Mouse (Mus musculus) MEL (cell line): ENCODE data around the gene Tlx3.

ENCODE experiments used
- CTCF ChIP-seq, 3 experiments: IDR thresholded peaks in 2 of 3; conservative IDR thresholded peaks in 1 of 3; 2 replicates each; pipeline ENCODE4 v1.5.1; 2011 to 2012; ENCODE audit warnings: low read length in 3 of 3, low read depth in 2 of 3, mild to moderate bottlenecking in 2 of 3, improper control_type of control experiment in 1 of 3, inconsistent platforms in 1 of 3, mixed read lengths in 1 of 3, moderate library complexity in 1 of 3; ENCODE audit not compliant: control insufficient read depth in 1 of 3, insufficient read depth in 1 of 3, poor library complexity in 1 of 3, severe bottlenecking in 1 of 3
- ELF1 ChIP-seq: IDR thresholded peaks from 2 replicates; pipeline ENCODE4 v1.6.1; 2014; ENCODE audit warnings: low read depth, mild to moderate bottlenecking, inconsistent platforms, low read length, improper control_type of control experiment, moderate library complexity
- EP300 ChIP-seq, 2 experiments: IDR thresholded peaks; 2 replicates each; pipeline ENCODE4 v1.6.1; 2011; ENCODE audit warnings: improper control_type of control experiment in 2 of 2, low read length in 2 of 2, low read depth in 1 of 2, mild to moderate bottlenecking in 1 of 2
- GABPA ChIP-seq: IDR thresholded peaks from 2 replicates; pipeline ENCODE4 v1.6.1; 2012; ENCODE audit warnings: low read depth, mild to moderate bottlenecking, inconsistent platforms, low read length, improper control_type of control experiment, moderate library complexity
- MYB ChIP-seq: IDR thresholded peaks from 2 replicates; pipeline ENCODE4 v1.6.1; 2011; ENCODE audit warnings: mild to moderate bottlenecking, low read depth, low read length, improper control_type of control experiment
- MYC ChIP-seq: IDR thresholded peaks from 2 replicates; pipeline ENCODE4 v1.6.1; 2011; ENCODE audit warnings: low read depth, mild to moderate bottlenecking, low read length, improper control_type of control experiment, moderate library complexity
- POLR2A ChIP-seq, 2 experiments: IDR thresholded peaks; 2 replicates each; pipeline ENCODE4 v1.6.1; 2011 to 2012; ENCODE audit warnings: low read length in 2 of 2, mild to moderate bottlenecking in 2 of 2, control low read depth in 1 of 2, improper control_type of control experiment in 1 of 2, low read depth in 1 of 2, moderate library complexity in 1 of 2; ENCODE audit not compliant: control insufficient read depth in 1 of 2, insufficient read depth in 1 of 2, poor library complexity in 1 of 2
- RAD21 ChIP-seq: IDR thresholded peaks from 2 replicates; pipeline ENCODE4 v1.6.1; 2011; ENCODE audit warnings: mild to moderate bottlenecking, low read depth, low read length, improper control_type of control experiment
- USF1 ChIP-seq: IDR thresholded peaks from 2 replicates; pipeline ENCODE4 v1.6.1; 2014; ENCODE audit warnings: low read depth, mild to moderate bottlenecking, inconsistent platforms, low read length, improper control_type of control experiment, moderate library complexity

DNA sequence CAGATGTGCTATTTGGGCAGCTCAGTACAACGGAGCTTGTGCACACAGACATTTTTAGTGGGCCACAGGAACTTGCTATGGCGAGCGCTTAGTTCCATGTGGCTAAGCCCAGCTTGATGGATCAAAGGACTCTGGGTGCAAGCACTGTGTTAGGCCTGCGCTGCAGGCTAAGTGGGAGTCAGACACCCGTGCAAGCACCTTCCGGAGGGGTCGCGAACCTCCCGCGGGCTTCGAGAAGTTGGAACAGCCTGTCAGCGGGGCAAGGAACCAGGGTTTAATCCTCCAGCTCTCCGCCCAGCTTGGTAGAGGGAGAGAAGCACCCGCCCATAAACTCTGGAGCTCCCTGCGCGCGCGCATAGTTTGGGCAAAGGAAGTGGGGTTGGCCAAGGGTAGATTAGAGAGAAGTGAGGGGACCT, 22.7 kb downstream of the Tlx3 start:
- TF ChIP-seq ELF1 (no peak), GABPA (no peak), USF1 (no peak), MYC (no peak), CTCF (IDR thresholded peaks at IDR 0.05 in 2 of 3, conservative IDR thresholded peaks at IDR 0.05 in 1 of 3; ENCODE audit: control insufficient read depth in 1 of 3, insufficient read depth in 1 of 3, low read depth in 2 of 3, low read length in 3 of 3, poor library complexity in 1 of 3, severe bottlenecking in 1 of 3) (no peak), MYB (no peak), EP300 (IDR thresholded peaks at IDR 0.05; ENCODE audit: low read depth in 1 of 2, low read length in 2 of 2) (no peak), POLR2A (IDR thresholded peaks at IDR 0.05; ENCODE audit: control insufficient read depth in 1 of 2, insufficient read depth in 1 of 2, low read depth in 1 of 2, low read length in 2 of 2, poor library complexity in 1 of 2) (no peak), RAD21 (no peak)
